ENCODE assay signal across 11 mouse cellular contexts in genomic region chr8:79576086-79576485, GRCm38 (mm10).
DNase-seq lines count a peak whose midpoint lies in the region; ATAC-seq lines count a peak whose summit lies in the region.
"Had no signal": no experiment of that assay in that cellular context is flagged by ENCODE, and none has a peak within 500 bp of the region (broad histone marks: within the 10 kb centered on the region; RNA-seq: fewer than 3 reads in every experiment).

No protein-coding gene starts in this region.

- no peaks in the 10 kb centered on the region for H3K9me3 ChIP-seq in embryonic facial prominence, embryonic 14.5 days (ENCODE audit: control insufficient read depth, low read length)
- H3K9me3 ChIP-seq in embryonic facial prominence, embryonic 10.5 days = no peaks in the 10 kb centered on the region
- no peaks in the 10 kb centered on the region for H3K9me3 ChIP-seq in forebrain, embryonic 11.5 days (ENCODE audit: control insufficient read depth, low read length)
- H3K9me3 ChIP-seq: midbrain, embryonic 13.5 days had no signal

- no peak overlapping the region for H3K27ac ChIP-seq in embryonic facial prominence, embryonic 14.5 days (replicated peaks; ENCODE audit: low read depth, low read length)
- no peak overlapping the region for H3K27ac ChIP-seq in embryonic facial prominence, embryonic 10.5 days (replicated peaks)
- no peak overlapping the region for H3K27ac ChIP-seq in forebrain, embryonic 11.5 days (ENCODE audit: low read depth, low read length)
- H3K27ac ChIP-seq: liver, embryonic 14.5 days; midbrain, embryonic 13.5 days had no signal

- DNase-seq in embryonic facial prominence, embryonic 14.5 days (ENCODE audit: low spot score) = peak; percentile 26
- no peak for DNase-seq in embryonic facial prominence, embryonic 10.5 days (ENCODE audit: low spot score)
- DNase-seq in gastrocnemius, postnatal 14 days = peak; percentile 41
- DNase-seq in kidney, adult 9 months = peak; percentile 20
- peak; percentile 39 for DNase-seq in lung, postnatal 36 days
- no peak for DNase-seq in layer of hippocampus, adult 9-11 months
- DNase-seq in right cerebral cortex, postnatal 4 days = no peak
- DNase-seq in forebrain, embryonic 11.5 days (ENCODE audit: low spot score) = no peak
- DNase-seq: B cell, adult 2 months had no signal

- H3K36me3 ChIP-seq in embryonic facial prominence, embryonic 14.5 days (ENCODE audit: control insufficient read depth, insufficient read depth, low read length) = no peaks in the 10 kb centered on the region
- H3K36me3 ChIP-seq in embryonic facial prominence, embryonic 10.5 days (replicated peaks) = no peaks in the 10 kb centered on the region
- H3K36me3 ChIP-seq in forebrain, embryonic 11.5 days (ENCODE audit: control insufficient read depth, insufficient read depth, low read length) = no peaks in the 10 kb centered on the region
- H3K36me3 ChIP-seq: midbrain, embryonic 13.5 days had no signal

- no peak overlapping the region for H3K4me2 ChIP-seq in embryonic facial prominence, embryonic 14.5 days (ENCODE audit: low read depth, low read length)
- H3K4me2 ChIP-seq in forebrain, embryonic 11.5 days (ENCODE audit: low read depth, low read length, severe bottlenecking) = no peak overlapping the region
- H3K4me2 ChIP-seq: midbrain, embryonic 13.5 days had no signal

- peak; percentile 30; the same call in 1 of the 2 replicates for ATAC-seq in embryonic facial prominence, embryonic 14.5 days (ENCODE audit: low read depth)
- no peak for ATAC-seq in forebrain, embryonic 11.5 days (replicated peaks; ENCODE audit: low FRiP score)
- ATAC-seq: midbrain, embryonic 13.5 days had no signal

- no peak overlapping the region for H3K9ac ChIP-seq in embryonic facial prominence, embryonic 14.5 days (ENCODE audit: low read depth, low read length)
- H3K9ac ChIP-seq in forebrain, embryonic 11.5 days (ENCODE audit: low read length) = no peak overlapping the region
- H3K9ac ChIP-seq: liver, embryonic 14.5 days; midbrain, embryonic 13.5 days had no signal

- no peak overlapping the region for H3K4me3 ChIP-seq in embryonic facial prominence, embryonic 14.5 days (ENCODE audit: low read depth, low read length)
- H3K4me3 ChIP-seq in embryonic facial prominence, embryonic 10.5 days = no peak overlapping the region
- no peak overlapping the region for H3K4me3 ChIP-seq in forebrain, embryonic 11.5 days (ENCODE audit: low read depth, low read length)
- H3K4me3 ChIP-seq: midbrain, embryonic 13.5 days had no signal

- 66% methylated on average over 7 of the region's 7 CpGs for WGBS in embryonic facial prominence, embryonic 14.5 days
- 79% methylated on average over 7 of the region's 7 CpGs for WGBS in embryonic facial prominence, embryonic 10.5 days
- WGBS in forebrain, embryonic 11.5 days = 82% methylated on average over 7 of the region's 7 CpGs

- intact Hi-C loops in gastrocnemius, postnatal 14 days (cut with DNase I; ENCODE audit: low total_unique reads) = no loop called here

- H3K27me3 ChIP-seq in embryonic facial prominence, embryonic 14.5 days (replicated peaks; ENCODE audit: control insufficient read depth, insufficient read depth, low read length) = no peaks in the 10 kb centered on the region
- no peaks in the 10 kb centered on the region for H3K27me3 ChIP-seq in embryonic facial prominence, embryonic 10.5 days (replicated peaks; ENCODE audit: low read depth, poor library complexity, severe bottlenecking)
- no peaks in the 10 kb centered on the region for H3K27me3 ChIP-seq in forebrain, embryonic 11.5 days (ENCODE audit: control insufficient read depth, insufficient read depth, low read length)
- H3K27me3 ChIP-seq: midbrain, embryonic 13.5 days had no signal

- no peaks in the 10 kb centered on the region for H3K4me1 ChIP-seq in embryonic facial prominence, embryonic 14.5 days (ENCODE audit: control insufficient read depth, insufficient read depth, low read length)
- no peaks in the 10 kb centered on the region for H3K4me1 ChIP-seq in embryonic facial prominence, embryonic 10.5 days
- H3K4me1 ChIP-seq in forebrain, embryonic 11.5 days (replicated peaks; ENCODE audit: control insufficient read depth, insufficient read depth, low read length) = no peaks in the 10 kb centered on the region
- H3K4me1 ChIP-seq: midbrain, embryonic 13.5 days had no signal

Comparison
In these comparisons a context has a peak if more than half of its experiments do, and no peak if none do; other contexts are left out.
1. DNase-seq: peak in embryonic facial prominence, embryonic 14.5 days (single experiment), gastrocnemius, postnatal 14 days (single experiment), kidney, adult 9 months (single experiment) and lung, postnatal 36 days (single experiment); none in embryonic facial prominence, embryonic 10.5 days (single experiment), layer of hippocampus, adult 9-11 months (single experiment), right cerebral cortex, postnatal 4 days (single experiment) and forebrain, embryonic 11.5 days (single experiment).